Mouse (Mus musculus) monocyte, adult 5-6 weeks (primary cell): ENCODE data around the gene Prima1. TPM values are rescaled to one million over a fixed set of nuclear protein-coding genes. Genes with fewer than 3 reads are reported as not detected.

ENCODE experiments used
- ATAC-seq: fragments of 153-309, 156-312 bp; replicated peaks from 2 replicates; pipeline ENCODE4 v1.8.0; 2017; ENCODE audit warnings: mild to moderate bottlenecking; ENCODE audit not compliant: low TSS enrichment, insufficient number of reproducible peaks, severe bottlenecking, poor library complexity, low FRiP score
- total RNA-seq: library from RNA; stranded (forward); fragments of 200-1000, 200-491, 200-594 nt; gene quantifications from 3 replicates; pipeline ENCODE4 v1.2.3, GENCODE M21; 2017

Gene Prima1
- total RNA-seq, 1 experiment from 2014 or later, result not detected

DNA sequence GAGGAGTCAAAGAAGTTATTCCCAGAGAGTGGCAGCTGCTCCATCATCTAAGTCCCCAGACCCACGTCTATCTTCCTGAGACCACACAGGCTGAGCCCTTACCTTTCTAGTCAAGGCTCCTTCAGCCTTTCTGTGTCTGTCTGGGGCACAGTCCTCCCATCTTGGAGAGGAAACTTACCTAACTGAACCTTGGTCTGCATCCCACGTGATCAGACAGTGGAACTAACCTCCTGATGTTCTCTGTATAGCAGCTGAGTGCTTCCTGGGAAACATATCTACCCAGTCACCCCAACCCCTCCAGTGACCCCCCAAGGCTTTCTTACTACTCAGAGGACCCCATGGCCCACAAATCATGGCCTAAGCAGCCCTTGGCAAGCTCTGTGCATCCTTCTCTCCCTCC, 6.1 kb downstream of the Prima1 start:
- no peak for ATAC-seq

DNA sequence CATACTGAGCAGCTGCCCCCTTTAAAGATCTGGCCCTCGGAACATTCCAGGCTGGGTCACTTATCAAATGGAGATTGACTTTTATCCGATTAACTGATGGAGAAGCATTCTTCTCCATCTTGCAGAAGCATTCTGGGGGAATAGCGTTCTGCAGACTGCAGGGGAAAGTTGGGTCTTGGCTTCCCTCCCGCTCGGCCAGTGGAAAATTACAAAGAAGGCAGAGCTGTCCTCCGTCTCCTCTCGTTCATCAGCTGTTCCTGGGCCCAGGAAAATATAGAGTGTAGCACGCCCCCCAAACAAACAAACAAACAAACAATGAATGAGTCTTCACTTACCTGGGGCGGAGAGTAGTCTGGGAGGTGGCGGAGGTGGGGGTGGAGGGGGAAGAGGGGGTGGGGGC, 6.7 kb downstream of the Prima1 start:
- ATAC-seq, result no peak

DNA sequence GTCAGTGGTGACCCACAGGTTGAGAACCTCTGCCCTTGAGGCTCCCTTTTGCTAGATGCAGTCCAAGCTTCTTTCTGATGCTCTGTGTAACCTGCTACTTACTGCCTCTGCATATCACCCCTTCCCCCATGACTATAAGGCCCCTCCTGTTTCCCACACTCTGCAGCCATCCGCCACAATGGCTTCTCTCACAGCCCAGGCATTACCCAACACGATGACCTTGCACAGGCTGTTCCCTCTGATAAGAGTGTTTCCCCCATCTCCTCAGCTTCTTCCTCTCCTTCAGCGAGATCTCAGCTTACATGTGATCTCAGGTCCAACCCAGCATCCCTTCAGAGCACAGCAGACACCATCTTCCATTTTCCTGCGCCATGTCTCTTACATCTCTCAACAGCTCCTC, 12.9 kb downstream of the Prima1 start:
- no peak for ATAC-seq

DNA sequence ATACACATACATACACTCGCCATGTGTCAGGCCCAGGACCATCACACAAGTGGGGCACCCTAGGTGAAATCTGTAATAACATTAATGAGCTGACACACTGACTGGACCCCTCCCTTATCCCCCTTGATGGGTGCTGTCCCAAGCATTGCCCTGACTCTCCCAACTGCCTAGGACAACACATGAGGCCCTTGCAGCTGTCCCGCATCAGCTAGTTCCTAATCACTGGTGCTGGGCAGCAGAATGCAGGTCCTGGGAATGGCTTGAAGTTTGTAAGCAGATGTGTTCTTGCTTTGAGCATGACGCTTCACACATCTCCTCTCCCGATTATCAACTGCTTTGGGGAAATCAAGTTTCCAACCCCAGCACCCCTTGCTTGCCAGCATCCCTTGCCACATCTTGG, 15.8 kb downstream of the Prima1 start:
- ATAC-seq, result no peak

DNA sequence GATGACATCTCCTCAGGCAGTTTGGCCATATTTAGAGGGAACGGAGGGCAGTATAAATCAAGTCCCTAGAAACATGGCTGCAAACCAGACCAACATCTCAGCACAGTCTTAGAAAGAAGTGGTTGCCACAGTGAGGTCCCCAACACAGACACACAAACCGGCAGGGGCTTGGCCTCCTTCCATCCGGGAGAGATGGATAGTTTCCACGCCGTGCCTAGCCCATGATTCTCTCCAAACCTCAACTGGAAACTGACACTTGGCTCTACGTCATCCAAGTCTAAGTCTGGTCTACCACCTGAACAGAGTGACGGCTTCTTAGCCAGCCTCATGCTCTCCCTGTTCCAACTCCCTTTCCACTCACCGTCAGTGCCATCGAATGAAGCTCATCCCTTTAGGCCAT, 18.3 kb downstream of the Prima1 start:
- no peak for ATAC-seq

DNA sequence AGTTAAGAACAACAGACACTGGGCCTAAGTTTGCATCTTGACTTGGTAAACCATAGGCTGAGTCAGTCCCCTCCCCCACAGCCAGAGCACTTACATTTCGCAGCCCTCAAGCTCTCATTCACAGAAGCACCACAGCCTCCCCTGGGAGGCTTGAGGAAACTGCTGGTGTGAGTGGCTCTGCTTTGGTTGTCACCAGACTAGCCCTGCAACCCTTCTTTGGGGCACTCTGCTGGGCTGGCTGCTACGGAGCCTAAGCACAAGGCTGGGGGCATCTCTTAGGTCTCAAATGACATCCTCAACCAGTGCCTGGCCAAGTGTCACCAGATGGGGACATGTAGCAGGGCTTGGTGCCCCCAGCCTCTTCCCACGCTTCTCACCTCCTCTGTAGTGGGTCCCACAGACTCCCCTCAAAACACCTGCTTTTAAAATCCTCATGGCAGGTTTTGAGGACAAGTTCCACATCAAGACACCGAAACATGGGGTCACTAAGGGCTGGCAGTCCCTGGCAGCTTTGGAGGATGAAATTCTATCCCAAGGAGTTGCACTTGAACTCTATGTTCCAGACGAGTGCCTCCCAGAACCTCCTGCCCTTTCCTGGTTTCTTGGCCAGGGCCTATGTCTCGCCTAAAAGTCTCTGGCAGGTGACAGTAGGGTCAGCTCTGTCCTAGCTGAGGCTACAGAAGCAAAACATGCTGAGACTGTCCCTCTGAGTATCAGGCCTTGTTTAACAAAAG, 25.9 kb downstream of the Prima1 start:
- ATAC-seq, result no peak

DNA sequence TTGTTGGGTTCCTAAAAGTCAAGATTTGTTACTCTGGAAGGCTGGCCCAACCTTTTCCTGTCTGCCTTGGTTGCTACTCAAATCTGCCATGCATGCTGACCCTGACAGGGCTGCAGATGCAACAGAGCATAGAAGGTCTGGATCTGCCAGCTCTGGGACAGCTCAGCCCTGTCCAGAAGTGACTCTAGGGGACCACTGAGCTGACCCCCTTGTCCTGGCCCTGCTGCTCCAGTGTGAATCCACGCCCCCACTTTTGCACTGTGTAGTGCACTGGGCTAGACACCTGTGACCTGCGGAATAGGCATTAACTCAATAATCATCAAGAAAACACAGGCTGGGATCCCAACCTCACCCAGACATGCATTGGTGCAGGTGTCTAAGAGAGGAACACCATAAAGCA, 27.2 kb downstream of the Prima1 start:
- no peak for ATAC-seq

DNA sequence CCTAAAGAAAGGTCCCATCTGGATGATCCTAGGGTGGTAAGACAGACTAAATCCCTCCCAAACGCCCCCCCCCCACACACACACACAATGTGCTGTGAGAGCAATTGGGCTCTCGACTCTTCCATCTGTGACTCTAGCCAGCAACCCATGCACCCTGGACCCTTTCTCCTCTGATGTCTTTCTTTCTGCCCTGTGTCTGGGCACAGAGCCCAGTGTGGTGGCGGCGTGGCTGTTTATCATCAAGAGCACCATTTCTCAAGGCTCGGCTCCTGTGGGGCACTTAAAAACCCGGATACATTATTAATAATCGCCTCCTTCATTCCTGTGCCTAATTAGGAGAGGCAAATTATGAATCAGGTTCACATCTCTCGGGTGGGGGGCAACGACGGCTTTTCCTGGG, 27.7 kb downstream of the Prima1 start:
- no peak for ATAC-seq

DNA sequence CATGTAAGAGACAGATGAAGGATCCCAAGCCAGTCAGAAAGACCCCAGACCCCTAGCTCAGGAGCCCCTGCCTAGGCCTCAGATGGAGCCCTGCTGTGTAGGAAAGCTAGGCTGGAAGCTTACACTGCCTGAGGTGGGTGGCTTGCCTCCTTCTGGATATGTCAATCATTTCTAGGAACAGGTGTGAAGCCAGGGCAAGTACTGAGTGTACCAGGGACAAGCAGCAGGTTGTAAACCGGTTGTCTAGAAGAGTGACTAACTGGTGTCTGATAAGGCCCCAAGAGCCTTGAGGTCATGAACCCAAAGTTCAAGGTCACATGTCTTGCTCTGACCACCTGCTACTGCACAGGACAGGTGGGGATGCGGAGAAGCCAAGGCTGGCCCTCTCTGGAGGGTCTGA, 28.4 kb downstream of the Prima1 start:
- no peak for ATAC-seq

DNA sequence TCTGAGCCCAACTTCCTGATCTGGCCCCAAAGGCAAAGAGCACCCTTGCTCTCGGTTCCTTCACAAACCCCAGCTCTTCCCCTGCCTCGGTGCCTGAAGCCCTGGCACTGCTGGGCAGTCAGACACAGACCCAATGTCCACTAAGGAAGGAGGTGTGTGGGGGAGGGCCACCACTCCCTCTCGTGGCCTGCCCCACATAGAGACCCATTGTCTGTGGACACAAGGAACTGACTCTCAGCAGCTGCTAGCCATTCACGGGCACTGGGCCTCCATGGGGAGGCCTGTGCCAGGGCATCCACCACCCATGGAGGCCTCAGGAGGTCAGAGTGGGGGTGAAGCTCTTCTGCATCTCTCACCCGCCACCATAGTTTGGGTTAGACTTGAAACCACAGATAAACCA, 30.9 kb downstream of the Prima1 start:
- no peak for ATAC-seq

DNA sequence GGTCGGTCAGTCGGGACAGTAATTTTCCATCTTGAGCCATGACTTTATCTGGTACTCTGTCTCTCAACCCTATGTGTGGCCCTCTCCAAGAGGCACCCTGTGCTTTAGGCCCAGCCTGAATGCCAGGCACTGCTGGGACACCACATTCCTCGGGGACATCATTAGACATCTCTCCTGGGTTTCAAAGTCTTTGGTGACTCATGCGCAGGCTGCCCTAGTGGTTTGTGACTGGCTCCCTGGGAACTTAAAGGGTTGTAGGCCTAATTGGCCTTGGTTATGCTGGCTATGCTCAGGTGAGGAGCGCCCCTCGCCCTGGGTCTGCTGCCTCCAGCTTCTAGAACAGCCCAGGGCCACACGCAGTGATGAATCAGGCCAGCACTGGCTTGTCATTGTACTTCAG, 32.4 kb downstream of the Prima1 start:
- ATAC-seq, result no peak

DNA sequence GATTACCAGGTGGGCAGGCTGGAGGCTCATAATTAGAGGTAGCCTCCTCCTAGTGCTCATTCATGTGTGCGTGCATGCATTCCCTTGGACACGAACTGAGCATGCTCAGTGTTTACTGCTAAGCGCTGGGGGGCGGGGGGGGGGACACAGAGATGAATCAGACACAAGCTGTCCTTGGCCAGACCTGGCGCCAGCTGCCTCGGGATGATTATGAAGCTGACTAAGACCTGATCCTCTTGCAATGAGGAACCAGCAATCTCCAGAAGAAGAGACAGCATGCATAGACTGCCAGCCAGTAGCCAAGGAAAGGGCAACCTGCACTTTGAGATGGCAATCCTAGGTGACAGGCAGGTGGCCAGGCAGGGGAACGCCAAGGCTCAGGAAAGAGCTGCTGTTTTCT, 36.4 kb downstream of the Prima1 start:
- ATAC-seq, result no peak

DNA sequence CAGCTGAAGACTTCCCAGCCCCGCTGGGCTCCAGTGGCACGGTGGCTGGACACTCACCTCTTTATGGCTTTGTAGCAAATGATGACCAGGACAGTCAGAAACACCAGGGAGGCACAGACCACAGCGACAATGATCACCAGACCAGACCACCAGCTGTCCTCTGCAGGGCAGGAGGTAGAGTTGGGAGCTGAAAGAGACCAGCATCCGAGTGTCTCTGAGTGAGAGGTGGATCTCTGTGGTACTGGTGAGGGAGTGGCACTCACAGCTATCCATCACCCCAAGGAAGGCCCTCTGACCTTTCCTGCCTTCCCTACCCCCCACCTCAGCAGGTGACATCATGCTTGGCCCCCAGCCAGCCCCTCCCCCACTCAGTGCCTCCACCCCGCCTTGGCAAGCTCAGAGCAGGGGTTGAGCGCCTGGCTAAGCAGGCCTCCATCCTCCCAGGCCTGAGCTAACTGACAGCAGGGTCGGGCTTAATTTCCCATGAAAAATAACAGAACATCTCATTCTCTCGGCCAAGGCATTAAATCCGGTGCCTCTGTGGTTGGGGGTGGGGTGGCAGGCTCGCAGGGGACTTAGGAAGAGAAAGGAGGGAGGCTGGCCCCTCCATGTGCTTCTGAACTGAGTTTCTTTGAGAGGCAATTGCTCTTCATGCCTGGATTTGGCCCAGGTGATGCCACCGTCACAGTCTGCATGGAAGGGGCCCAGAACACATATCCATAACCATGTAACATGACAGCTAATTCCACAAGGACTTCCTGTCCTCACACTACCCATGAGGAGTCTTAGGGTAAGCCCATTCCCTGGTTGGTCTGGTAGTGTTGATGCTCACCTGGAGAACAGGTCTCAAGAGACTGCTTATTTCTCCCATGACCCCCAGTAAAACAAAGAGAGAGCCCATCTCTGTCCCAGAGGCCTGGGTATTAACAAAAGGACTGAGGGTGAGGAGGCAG, 39.1 kb downstream of the Prima1 start:
- ATAC-seq, result no peak

DNA sequence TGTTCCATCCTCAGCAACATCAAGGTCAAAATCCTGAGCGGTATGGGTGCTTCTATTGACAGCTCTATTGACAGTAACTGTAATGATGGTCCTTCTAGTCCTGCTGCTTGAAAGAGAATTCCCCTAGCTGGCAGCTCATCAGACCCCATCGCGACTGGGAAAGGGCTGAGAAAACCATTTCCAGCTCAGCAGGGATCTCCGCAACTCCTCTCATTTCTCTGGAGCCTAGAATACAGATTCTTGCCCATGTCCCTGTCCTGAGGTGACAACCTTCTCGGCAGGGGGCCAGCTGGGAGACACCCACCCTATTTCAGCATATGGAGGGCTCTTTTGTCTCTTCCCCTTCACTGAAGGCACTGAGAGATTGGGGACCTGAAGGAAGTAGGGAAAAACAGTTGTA, 49.0 kb downstream of the Prima1 start:
- ATAC-seq, result no peak

DNA sequence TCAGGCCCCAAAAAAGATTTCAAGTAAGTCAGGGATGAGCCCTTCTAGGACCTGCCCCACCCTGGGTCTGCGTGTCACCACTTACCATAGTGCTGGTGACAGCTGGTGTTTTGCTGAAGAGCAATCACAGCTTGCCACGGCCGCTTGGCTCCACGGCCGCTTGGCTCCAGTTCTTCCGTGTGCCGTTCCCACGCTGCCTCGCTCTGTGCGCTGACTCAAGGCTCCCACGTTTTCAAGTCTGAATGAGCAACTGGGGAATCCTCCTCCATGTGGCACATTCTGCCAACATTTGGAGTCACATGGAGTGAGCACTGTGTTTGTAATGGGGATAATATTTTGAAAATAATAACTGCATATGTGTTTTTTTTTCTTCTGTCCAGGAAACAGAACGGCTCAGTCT, 52.2 kb downstream of the Prima1 start:
- ATAC-seq, result no peak

DNA sequence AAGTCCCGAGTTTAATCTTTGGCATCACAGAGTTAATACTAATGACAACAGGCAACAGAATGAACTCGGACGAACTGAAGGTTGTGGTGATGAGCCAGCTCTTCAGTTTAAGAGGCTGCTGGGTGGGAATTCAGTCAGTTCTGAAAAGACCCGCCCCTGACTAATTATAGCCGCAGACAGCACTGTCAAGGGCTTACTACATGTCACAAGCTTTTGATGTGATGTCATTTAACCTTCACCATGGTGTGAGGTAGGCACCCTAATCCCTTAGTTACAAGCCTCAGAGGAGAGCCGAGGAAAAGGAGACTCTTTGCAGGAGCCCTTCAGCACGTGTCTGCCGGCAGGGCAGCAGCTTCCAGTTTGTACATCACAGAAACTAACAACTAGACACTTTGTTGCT, 53.7 kb downstream of the Prima1 start:
- ATAC-seq, result no peak

DNA sequence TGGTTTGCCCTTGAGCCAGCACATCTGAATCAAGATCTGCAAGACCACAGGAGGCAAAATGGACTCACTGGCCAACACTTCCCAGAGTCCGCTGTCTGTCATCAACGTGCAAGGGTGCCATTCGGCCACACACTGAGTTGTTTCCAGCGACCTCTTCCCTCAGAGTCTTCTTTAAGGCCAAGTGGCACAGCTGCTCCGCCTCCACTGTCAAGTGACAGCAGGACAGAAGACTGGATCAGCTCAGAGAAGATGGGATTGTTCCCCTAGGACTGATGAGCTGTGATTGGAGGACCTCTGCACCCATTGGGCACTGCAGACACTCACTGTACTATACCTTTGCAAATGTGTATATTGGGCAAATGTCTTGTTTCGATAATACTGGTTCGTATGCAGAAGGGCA, 54.9 kb downstream of the Prima1 start:
- ATAC-seq, result no peak

DNA sequence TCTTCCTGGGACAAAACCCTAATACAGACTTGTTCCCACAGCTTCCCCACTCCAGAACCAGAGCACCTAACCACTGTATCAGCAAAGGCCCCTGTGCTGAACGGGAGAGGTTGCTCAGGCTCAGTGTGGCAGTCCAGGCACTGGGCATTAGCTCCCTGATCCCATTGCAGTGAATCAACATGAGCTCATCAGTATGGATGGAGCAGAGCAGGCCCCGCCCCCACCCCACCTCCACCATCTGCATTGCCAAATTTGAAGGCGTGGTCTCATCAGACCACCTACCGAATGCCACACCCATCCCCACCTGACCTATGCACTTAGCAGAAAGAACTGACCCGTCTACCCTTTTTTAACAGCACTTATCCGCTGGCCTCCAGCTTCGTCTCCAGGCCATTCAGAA, 58.9 kb downstream of the Prima1 start:
- no peak for ATAC-seq

DNA sequence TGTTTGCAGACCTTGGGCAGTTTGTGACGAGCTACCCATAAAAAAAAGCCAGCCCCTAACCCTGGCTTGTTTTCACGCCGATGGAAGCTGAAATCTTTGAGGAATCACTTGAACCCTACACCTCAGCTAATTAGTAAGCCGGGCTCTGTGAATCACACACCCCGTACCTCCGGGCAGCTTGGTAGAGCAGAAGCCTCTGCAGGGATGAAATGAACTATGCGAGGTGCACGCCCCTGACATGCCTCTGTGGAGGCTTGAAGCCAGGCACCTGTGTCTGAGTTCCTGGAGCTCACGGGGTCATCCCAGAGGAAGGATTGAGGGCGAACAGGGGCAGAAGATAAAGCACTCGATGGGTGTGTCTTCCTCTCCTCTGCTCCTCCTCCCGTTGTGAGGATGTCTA, 73.1 kb downstream of the Prima1 start:
- ATAC-seq, result no peak
